Mouse (Mus musculus): ENCODE results near the gene Sf3a2.
A peak's percentile ranks its signal among the peaks of the same experiment; 100 is the strongest.
"Not testable (repeated sequence)": the region's sequence is repeated elsewhere in the genome, so short reads cannot be mapped to it uniquely, and the experiment has no call there.

The Sf3a2 gene

DNA sequence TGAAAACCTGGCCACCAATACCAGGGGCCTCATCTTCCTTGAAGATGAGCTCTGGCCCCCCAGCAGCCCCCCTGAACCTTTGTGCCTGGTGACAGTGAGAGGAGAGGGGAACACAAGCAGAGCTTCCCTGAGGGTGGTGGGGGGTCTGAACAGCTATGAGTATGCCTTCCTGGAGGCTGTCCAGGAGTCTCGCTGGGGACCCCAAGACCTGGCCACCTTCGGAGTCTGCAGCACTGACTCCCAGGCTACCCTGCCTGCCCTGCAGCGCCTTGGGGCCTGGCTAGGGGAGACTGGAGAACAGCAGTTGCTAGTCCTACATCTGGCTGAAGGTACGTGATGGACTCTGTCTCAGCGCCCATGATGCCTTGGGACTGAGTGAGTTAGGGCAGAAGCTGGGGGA is 7.3 kb downstream of the Sf3a2 start:
- DNase-seq = no peak

DNA sequence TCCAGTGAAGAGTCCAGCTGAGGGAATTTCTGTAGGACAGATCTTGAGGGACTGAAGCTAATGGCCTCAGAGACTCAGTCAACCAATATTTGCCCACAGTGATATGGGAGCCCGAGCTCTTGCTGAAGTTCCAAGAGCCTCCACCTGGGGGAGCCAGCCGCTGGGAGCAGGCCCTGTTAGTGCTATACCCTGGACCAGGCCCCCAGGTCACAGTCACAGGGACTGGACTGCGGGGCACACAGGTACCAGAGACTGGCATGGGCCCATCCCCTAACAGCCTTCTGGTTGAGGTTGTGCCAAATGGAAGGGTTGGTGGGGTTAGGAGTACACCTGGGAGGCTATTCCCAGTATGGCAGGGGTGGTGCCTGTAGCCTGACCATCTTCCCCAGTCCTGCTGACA is 7.9 kb downstream of the Sf3a2 start:
- peak; percentile 85 for DNase-seq

DNA sequence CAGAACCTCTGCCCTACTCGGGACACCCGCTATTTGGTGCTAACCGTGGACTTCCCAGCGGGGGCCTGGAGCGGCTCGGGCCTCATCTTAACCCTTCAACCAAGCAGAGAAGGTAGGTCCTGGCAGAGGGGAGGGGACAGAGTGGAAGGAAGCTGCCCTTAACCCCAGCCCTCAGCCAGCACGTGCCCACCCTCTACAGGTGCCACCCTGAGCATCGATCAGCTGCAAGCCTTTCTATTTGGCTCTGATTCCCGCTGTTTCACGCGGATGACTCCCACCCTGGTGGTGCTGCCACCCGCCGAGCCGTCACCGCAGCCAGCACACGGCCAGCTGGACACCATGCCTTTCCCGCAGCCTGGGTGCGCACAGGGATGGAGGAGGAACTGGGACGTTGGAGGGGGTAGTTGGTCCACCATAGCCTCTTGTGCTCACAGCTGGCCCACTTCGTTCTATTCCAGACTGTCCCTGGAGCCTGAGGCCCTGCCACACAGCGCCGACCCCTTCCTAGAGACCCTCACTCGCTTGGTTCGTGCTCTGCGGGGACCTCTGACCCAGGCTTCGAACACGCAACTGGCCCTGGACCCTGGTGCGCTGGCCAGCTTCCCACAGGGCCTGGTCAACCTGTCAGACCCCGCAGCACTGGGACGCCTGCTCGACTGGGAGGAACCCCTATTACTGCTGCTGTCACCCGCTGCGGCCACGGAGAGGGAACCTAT is 8.5 kb downstream of the Sf3a2 start:
- DNase-seq = no peak

DNA sequence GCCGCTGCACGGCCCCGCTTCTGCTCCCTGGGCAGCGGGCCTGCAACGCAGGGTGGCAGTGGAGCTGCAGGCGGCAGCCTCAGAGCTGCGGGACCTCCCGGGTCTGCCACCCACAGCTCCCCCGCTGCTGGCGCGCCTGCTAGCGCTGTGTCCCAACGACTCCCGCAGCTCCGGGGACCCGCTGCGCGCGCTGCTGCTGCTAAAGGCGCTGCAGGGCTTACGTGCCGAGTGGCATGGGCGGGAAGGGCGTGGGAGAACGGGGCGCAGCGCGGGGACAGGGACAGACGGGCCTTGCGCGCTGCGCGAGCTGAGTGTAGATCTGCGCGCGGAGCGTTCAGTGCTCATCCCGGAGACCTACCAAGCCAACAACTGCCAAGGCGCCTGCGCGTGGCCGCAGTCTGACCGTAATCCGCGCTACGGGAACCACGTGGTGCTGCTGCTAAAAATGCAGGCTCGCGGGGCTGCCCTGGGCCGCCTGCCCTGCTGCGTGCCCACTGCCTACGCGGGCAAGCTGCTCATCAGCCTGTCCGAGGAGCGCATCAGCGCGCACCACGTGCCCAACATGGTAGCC is 9.1 kb downstream of the Sf3a2 start:
- DNase-seq = peak; percentile 81

DNA sequence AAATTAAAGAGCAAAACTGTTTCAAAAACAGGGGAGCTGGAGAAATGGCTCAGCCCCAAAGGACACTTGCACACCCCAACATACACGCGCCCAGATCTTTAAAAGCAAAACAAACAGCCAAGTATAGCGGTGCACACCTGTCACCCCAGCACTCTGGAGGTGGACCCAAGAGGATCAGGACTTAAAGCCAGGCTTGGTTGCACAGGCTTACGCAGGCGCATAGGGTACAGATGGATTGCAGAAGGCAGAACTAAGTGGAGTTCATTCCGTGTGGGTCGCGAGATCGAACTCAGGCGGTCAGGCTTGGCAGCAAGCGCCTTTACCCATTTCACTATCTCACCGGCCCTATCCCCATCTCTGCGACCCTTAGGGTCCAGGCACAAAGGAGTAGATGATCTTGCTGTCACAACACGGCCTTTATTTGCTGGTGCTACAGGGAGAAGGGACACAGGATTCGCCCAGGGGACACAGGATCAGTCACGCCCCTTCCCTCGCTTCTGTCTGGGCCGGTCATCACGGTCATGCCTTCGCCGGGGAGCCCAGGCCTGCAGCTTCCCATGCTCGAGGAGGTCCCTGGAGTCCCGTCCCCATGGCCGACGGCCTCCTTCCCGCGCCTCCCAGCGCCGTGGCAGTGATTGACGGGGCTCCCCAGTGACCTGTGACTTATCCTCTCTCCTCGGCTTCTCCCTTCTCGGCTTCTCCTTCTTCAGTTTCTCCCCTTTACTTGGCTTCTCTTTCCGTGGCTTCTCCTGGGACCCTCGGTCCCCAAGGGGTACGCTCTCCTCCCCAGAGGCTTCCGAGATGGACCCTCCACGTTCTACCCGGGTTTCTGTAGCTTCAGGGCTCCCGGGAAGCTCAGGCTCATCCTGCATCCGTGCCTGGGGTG is 10.3 kb downstream of the Sf3a2 start:
- no peak for DNase-seq

DNA sequence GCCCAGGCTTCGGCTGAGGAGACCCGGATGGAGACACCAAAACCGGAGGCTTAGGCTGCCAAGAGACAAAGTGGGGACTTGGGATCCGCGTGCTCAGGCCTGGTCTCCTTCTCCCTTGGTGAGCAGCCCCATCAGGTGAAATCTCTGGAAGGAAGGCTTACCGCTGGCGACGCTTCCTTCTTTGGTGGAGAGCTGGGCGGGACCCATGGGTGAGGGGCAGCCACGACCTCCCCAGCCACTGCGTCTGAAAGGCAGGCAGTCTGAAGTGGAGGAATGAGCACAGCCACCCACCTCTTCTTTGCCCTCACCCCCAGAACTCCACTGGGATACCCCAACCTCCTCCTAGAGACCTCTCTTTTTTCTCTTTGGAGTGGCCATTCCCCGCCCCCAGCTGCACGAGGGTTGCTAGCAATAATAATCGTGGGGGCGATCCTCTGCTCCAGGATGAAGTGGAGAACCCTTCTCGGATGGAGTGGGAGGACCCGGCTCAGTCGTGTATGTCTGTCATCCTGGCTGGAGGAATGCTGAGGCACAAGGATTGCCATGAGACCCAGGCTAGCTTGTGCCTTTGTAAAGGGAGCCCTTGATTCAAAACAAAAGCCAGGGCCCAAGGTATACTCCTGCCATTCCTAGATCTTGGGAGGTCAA is 11.1 kb downstream of the Sf3a2 start:
- no peak for DNase-seq

DNA sequence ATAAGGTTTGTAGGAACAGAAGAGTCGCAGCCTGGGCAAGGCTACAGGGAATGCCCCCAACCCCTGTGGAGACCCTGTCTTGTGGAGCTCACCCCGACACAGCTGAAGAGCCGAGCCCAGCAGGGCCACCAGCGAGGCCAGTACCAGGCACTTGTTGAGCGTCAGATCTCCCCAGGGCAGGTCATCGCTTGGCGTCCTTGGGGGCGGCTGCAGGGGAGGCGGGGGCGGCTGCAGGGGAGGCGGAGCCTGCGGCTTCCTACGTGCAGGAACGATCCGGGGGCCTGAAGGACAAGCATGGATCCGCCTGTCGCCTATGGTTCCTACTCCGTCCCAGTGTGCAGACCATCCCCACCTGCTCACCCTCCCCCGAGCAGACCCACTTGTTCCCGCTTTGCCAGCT is 12.1 kb downstream of the Sf3a2 start:
- DNase-seq = no peak

DNA sequence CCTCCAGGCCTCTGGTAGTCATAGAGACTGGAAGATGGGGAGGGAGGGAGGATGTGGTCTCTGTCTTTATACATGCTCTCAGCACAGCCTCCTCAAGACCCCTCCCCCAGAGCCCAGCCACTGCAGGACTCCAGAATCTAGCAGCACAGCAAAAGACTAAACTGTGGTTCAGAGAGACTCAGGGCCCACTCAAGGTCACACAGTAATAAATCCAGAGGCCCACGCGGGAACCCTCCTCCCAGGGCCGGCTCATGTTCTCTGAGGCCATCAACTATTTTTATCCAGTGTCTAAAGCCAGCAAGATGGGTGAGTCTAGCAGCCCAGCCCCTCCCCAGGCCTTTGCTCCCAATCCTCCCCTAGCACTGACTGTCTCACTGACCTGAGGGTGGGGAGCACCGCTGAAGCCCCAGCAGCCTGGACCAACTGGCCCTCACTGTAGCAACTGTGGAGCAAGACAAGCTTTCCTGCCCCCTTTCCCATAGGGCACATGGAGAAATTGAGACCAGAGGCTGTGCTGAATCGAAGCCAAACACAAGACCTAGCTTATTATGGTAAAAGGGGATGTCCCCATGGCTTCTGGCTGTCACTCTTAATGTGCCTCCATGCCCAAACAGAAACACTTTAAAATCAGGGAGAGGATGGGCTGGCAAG is 14.5 kb downstream of the Sf3a2 start:
- no peak for DNase-seq

DNA sequence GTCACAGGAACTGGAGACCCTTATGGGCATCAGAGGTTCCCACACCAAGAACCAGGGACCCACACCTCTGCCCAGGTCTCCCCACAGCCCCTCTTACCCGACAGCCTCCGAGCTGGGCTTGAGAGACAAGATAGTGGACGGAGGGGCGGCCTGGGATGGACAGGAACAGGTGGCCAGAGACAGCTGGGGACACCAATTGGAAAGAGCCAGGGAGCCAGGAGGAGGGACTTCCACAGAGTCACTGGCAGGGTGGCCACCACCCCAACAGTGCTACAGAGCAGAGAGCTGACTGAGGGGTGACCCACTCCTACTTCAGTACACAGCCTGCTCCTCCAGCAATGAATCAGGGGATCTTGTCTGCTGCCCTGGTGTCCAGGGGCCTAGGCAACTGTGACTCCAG is 15.4 kb downstream of the Sf3a2 start, which contains the start of gene Jsrp1:
Gene Jsrp1 (minus strand): TSS at position 133 of the 400 bp plus-strand sequence.
- no peak for DNase-seq

DNA sequence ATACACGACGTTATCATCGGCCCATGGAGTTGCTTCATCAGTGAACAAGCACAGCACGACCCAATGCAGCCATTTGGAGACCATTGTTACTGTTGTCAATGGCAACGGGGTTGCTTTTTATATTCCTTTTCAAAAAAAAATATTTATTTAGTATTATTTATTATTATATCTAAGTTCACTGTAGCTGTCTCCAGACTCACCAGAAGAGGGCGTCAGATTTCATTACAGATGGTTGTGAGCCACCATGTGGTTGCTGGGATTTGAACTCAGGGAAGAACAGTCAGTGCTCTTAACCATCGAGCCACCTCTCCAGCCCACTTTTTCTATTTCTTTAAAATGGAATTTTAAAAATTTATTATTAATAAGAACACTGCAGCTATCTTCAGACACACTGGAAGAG is 16.8 kb downstream of the Sf3a2 start:
- DNase-seq = no peak

DNA sequence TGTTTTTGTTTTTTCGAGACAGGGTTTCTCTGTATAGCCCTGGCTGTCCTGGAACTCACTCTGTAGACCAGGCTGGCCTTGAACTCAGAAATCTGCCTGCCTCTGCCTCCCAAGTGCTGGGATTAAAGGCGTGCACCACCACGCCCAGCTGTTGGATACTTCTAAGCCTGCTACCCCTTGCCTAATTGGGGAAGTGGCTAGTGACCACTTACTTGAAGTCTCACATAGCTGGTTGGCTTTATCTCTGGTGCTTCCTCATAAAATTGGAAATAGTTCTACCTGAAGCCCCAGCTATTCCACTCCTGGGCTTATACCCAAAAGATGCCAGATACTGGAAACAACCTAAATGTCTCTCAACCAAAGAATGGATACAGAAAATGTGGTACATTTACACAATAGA is 18.3 kb downstream of the Sf3a2 start:
- not testable (repeated sequence) for DNase-seq

DNA sequence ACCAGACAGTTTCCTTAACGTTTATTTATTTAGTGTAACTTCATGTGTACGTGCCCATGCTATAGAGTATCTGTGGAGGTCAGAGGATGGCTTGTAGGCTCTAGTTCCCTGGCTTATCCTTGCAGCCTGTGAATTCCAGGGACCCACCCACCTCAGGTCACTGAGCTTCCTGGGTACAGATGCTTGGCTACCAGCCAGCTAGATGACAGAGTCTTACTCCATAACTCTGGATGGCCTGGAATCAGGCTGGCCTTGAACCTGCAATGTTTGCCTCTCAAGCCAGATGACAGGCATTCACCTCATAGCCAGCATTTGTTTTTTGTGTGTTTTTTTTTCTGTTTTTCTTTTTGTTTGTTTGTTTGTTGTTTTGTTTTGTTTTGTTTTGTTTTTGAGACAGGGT is 19.2 kb downstream of the Sf3a2 start:
- DNase-seq = no peak

DNA sequence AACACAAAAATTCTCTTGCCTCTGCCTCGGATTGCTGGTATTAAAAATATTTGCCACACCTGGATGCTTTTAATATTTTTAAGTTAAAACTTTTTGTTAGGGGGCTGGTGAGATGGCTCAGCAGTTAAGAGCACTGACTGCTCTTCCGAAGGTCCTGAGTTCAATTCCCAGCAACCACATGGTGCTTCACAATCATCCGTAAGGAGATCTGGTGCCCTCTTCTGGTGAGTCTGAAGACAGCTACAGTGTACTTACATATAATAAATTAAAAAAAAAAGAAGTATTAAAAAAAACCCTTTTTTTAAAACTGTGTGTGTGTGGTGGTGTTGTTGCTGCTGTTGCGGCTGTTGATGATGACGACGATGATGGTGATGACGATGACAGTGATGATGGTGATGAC is 20.0 kb downstream of the Sf3a2 start:
- DNase-seq = not testable (repeated sequence)

DNA sequence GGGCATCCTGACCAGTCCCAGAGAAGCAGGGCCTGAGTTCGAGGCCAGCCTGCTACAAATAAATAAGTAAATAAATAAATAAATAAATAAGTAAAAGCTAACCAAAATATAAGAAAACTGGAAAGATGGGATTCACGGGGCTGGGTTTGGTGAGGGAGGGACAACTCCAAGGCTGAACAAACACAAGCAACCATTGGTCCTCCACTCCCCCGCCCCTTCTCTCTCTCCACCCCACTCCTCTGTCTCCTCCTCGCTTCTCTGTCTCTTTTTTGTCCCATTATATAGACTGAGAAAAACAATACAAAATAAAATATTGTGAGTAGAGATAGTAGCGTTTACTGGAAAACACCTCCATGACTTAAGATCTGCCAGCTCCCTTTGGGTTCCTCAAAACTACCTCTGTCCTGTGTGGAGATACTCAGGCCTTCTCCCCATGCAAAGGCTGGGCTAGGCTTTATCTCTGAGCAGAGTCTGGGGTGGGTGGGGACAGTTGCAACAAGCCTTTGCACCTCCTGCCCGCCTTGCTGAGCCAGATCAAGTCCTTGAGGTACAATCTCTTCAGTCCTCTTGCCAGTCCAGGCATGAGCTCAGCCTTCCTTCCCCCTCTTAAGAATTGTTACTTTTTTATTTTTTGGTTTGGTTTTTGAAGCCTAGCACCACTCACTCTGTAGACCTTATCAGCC is 20.7 kb downstream of the Sf3a2 start:
- DNase-seq = no peak

DNA sequence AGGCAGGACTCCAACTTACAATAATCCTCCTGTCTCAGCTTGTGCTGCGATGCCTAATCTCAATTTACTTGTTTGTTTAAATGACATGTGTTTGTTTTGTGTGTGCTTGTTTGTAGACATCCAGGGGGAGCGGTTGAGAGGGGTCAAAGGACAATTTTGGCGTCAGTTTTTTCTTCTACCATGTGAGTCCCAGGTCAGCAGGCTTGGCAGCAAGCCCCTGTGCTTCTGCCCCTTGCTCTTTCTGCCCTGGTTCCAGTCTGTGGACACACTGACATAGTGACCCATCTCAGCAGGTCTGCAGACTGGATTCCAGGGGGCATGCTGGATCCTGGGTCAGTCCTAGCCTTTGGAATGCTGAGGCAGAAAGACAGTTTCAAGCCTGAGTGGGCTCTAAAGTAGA is 21.4 kb downstream of the Sf3a2 start:
- DNase-seq = no peak

DNA sequence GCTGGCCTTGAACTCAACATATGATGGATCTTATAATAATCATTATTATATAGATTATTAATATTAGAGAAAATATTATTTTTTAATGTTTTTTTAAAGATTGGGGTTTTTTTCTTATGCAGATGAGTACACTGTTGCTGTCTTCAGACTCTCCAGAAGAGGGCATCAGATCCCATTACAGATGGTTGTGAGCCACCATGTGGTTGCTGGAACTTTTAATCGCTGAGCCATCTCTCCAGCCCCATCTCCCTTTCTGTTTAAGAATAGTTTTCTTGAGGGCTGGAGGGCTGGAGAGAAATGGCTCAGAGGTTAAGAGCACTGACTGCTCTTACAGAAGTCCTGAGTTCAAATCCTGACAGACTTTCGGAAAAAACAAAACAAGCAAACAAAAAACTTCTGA is 24.0 kb downstream of the Sf3a2 start:
- DNase-seq = peak; percentile 35

DNA sequence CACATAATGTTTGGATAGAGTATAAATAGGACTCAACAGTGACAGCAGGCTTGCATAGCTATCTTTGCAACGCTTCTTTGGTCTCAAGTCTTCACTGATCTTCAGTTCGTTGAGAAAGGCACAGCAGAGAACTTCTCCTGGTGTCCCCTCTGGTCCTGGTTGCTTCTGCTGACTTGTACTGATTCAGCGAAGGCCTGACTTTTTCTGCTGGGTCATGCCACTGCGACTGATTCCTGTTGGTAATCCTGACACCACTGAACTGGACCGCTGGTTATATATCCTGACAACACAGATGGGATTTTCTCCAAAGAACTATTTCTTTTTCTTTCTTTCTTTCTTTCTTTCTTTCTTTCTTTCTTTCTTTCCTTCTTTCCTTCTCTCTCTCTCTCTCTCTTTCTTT is 24.5 kb downstream of the Sf3a2 start:
- no peak for DNase-seq

DNA sequence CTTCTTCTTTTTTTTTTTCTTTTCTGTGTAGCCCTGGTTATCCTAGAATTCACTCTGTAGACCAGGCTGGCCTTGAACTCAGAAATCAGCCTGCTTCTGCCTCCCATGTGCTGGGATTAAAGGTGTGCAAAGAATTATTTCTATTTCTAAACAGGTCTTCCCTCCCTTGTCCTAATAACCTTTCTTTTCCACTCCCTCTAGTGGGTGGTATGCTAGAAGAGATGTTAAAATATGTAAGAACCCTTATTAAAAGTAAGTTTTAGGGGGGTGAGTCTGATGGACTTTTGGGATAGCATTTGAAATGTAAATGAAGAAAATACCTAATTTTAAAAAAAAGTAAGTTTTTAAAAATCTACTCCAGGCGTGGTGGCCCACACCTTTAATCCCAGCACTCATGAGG is 25.3 kb downstream of the Sf3a2 start:
- DNase-seq = no peak

DNA sequence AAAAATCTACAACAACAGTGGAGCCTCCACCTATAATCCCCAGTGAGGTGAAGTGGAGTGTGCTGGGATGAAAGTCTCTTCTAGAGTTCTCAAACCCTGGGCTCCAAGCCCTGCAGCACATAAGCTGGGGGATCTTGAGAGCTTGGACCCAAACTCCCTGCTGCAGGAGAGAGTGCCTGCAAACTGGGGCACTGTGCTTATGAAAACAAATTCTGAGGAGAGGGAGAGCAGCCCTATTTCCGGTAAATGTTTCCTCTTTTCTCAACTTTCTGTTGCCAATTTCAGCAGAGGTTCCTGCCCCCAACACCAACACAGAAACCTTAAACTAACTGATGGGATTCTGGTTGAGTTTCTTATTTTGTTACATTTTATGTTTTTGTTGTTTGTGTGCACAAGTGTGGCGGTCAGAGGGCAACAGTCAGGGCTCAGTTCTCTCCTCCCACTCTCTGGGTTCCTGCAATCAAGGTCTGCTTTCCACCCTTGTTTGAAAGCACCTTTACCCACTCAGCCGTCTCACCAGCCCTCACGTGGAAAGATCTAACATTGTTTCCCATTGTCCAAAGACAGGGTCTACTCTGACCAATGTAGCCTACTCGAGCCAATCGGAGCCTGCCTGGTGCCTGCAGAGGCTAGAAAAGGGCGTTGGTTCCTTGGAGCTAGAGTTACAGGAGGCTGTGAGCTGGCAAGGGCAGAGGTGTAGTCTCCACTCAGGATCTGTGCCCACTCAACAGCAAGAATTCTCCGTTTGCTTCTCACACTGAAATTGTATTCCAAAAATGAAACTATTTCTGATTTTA is 26.0 kb downstream of the Sf3a2 start:
- no peak for DNase-seq

DNA sequence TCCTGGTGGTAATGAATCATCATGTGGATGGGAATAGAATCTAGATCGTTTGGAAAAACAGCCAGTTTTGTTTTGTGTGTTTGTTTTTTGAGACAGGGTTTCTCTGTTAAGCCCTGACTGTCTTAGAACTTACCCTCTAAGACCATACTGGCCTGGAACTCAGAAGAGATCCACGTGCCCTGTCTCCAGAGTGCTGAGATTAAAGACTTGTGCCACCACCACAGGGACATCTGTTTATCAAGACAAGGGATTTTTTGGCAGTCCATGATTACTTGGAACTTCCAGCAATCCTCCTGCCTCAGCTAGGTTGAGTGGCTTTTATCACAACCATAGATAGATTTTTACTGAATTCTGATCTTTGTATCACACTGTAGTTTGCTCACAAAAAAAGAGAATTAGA is 26.8 kb downstream of the Sf3a2 start:
- no peak for DNase-seq

Measured in cerebellum, adult 8-10 months (tissue).